Mouse (Mus musculus) cortical plate, adult 2 months (tissue): ENCODE data around the gene Sgca.

ENCODE experiments used
- CTCF ChIP-seq: fragments of 200-500 bp; IDR thresholded peaks from 2 replicates; pipeline ENCODE4 v1.5.1; 2011; ENCODE audit warnings: mild to moderate bottlenecking, control low read depth, low read length; ENCODE audit not compliant: insufficient read depth; ENCODE audit errors: extremely low read depth
- POLR2A ChIP-seq: fragments of 200-500 bp; IDR thresholded peaks from 2 replicates; pipeline ENCODE4 v1.6.1; 2011; ENCODE audit warnings: mild to moderate bottlenecking, low read length, control low read depth; ENCODE audit not compliant: insufficient read depth; ENCODE audit errors: extremely low read depth

GRCm38 (mm10) chr11:94916477-94916876 lies 59.6 kb downstream of the Sgca start:
- TF ChIP-seq CTCF (no peak), POLR2A (no peak)
